Mouse (Mus musculus): ENCODE measurements at regions not wholly inside any gene's neighbourhood (a gene's known extent, or its start where the extent isn't known, plus 50 kb on each side); places are given as distances from the start of the nearest gene placed in this dataset.

DNA sequence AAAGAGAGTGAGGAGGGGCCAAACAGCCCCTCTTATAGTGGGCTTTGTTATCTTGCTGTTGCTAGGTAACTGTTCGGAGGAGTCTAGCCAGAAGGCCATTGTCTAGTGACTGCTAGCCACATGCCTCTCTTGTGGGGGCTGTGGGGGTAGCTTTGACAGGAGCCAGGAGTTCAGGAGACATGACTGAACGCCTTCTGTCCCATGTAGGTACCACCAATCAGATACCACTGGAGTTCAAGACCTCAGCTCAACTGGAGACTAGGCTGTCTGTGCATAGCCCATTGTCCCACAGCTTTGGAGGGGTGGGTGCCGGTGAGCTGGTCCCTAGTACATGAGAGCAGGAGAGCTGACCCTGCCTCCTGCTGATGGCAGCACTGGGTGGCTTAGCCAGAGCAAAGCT, 82.4 kb upstream of the Unc93a2 start:
- H3K4me2 ChIP-seq = no peak overlapping the region
- 0 out of 2 replicates have a peak, but pooled peaks have one; percentile 37 for ATAC-seq (replicated peaks)
- H3K4me1 ChIP-seq = peaks cover 5% of the 10 kb centered on the region
- no peaks in the 10 kb centered on the region for H3K36me3 ChIP-seq (replicated peaks)
- no peaks in the 10 kb centered on the region for H3K9me3 ChIP-seq
- no peak overlapping the region for H3K4me3 ChIP-seq
- no peaks in the 10 kb centered on the region for H3K27me3 ChIP-seq (replicated peaks)
- no peak overlapping the region for H3K9ac ChIP-seq
- H3K27ac ChIP-seq = no peak overlapping the region
- WGBS = 20% methylated on average over 3 of the region's 3 CpGs

GRCm38 (mm10) chr17:7464901-7465300, 79.6 kb upstream of the Unc93a2 start:
- no peak overlapping the region for H3K9ac ChIP-seq
- no peaks in the 10 kb centered on the region for H3K36me3 ChIP-seq (replicated peaks)
- no peak overlapping the region for H3K4me3 ChIP-seq
- H3K27ac ChIP-seq = no peak overlapping the region
- no peak for ATAC-seq (replicated peaks)
- no peaks in the 10 kb centered on the region for H3K9me3 ChIP-seq
- no peaks in the 10 kb centered on the region for H3K27me3 ChIP-seq (replicated peaks)
- peaks cover 12% of the 10 kb centered on the region for H3K4me1 ChIP-seq
- no peak overlapping the region for H3K4me2 ChIP-seq
- 89% methylated on average over 3 of the region's 3 CpGs for WGBS

GRCm38 (mm10) chr17:7461164-7461563, 75.9 kb upstream of the Unc93a2 start:
- Histone ChIP-seq H3K4me2 (no peak overlapping the region), H3K4me1 (0 out of 2 replicates have a peak, but pooled peaks cover 7% of the 10 kb centered on the region), H3K9me3 (no peaks in the 10 kb centered on the region), H3K9ac (no peak overlapping the region), H3K36me3 (replicated peaks) (no peaks in the 10 kb centered on the region), H3K4me3 (no peak overlapping the region), H3K27me3 (replicated peaks) (no peaks in the 10 kb centered on the region), H3K27ac (no peak overlapping the region)
- ATAC-seq (replicated peaks) = 0 out of 2 replicates have a peak, but pooled peaks have one; percentile 54
- WGBS = 11% methylated on average over 6 of the region's 6 CpGs

DNA sequence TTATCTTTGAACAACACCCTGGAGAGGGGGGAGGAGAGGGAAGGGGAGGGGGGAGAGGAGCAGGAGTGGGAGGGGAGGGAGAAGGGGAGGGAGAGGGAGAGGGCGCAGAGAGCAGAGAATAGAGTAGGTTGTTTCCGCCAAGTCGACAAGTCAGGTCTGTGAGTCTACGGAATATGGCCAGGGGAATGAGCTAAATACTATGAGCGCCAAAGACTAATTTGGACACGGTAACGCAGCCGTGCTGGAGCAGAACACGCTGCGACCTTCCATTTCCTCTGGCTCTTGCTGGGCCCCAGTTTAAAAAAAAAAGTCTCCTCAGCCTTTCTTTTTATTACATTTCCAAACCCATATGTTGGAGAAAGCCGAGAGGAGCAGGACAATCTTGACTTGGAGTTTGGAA, 71.7 kb upstream of the Unc93a2 start:
- 0 out of 2 replicates have a peak, but pooled peaks cover 7% of the 10 kb centered on the region for H3K4me1 ChIP-seq
- H3K36me3 ChIP-seq (replicated peaks) = no peaks in the 10 kb centered on the region
- H3K27ac ChIP-seq = no peak overlapping the region
- 82% methylated on average over 11 of the region's 11 CpGs for WGBS
- H3K9ac ChIP-seq = no peak overlapping the region
- no peak for ATAC-seq (replicated peaks)
- no peak overlapping the region for H3K4me2 ChIP-seq
- H3K9me3 ChIP-seq = no peaks in the 10 kb centered on the region
- H3K27me3 ChIP-seq (replicated peaks) = no peaks in the 10 kb centered on the region
- H3K4me3 ChIP-seq = no peak overlapping the region

GRCm38 (mm10) chr17:7443822-7444221, 58.6 kb upstream of the Unc93a2 start:
- Histone ChIP-seq H3K9me3 (no peaks in the 10 kb centered on the region), H3K9ac (no peak overlapping the region), H3K27ac (no peak overlapping the region), H3K4me1 (no peaks in the 10 kb centered on the region), H3K27me3 (replicated peaks) (no peaks in the 10 kb centered on the region), H3K36me3 (replicated peaks) (no peaks in the 10 kb centered on the region), H3K4me3 (no peak overlapping the region), H3K4me2 (no peak overlapping the region)
- ATAC-seq (replicated peaks) = no peak
- 54% methylated on average over 1 of the region's 1 CpGs for WGBS

DNA sequence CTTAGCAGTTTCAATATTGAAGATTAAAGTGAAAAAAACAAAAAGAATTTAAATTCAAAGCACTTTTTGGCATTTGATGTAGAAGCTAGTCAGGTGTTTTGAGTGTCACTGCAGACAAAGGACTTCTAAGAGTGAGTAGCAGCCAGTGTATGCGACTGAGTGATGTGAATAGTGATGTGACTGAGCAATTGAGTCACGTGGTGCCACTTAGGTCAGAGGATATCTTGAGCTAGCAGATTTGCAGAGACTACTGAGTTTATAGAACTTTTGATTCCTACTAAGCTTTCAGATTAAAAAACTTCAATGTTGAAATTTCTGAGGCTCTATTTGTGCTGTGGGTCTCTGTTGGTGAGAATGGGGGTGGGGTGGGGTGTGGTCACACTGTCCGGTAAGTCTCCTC, 49.8 kb upstream of the Unc93a2 start:
- Histone ChIP-seq H3K4me1 (no peaks in the 10 kb centered on the region), H3K27me3 (replicated peaks) (no peaks in the 10 kb centered on the region), H3K27ac (no peak overlapping the region), H3K9ac (no peak overlapping the region), H3K9me3 (no peaks in the 10 kb centered on the region), H3K4me2 (no peak overlapping the region), H3K36me3 (replicated peaks) (no peaks in the 10 kb centered on the region), H3K4me3 (no peak overlapping the region)
- WGBS = 67% methylated on average over 3 of the region's 3 CpGs
- ATAC-seq (replicated peaks) = no peak

Measured in midbrain, embryonic 15.5 days (tissue).